Mouse (Mus musculus) kidney, adult 9 months (tissue): ENCODE results near the gene Gm9602.
"Not testable (repeated sequence)": the region's sequence is repeated elsewhere in the genome, so short reads cannot be mapped to it uniquely, and the experiment has no call there.

ENCODE experiments used
- DNase-seq: peaks from one replicate; pipeline ENCODE4 v3.0.0; 2022

The Gm9602 gene

DNA sequence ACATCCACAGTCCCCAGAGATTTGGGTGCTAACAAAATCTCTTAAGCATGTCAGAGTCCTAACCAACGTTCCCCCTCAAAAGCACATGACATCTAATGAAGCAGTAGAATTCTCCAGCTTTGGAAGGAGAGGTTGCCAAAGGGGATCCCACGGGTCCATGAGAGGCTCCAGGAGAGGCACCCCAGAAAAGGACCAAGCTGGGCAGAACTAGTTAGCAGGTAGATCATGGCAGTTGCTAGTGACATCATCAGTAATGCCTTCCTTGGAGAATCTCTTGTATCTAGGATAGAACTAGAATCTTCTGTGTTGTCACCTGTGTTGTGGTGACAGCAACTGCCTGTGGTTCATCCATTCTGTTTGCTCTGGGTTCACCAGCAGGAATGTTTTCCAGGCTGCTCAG is at the start of gene Gm9602:
TSS of gene Gm9602 (plus strand) at position 301 of the 400 bp plus-strand sequence.
- DNase-seq, result not testable (repeated sequence)

- not testable (repeated sequence) for DNase-seq
These were observed 30.3 kb downstream of the Gm9602 start for GRCm38 (mm10) chr14:4806421-4806820.

- not testable (repeated sequence) for DNase-seq
These were observed 45.8 kb downstream of the Gm9602 start for GRCm38 (mm10) chr14:4821950-4822349.
